Mouse (Mus musculus): Measurements from ENCODE around the gene Olfr374. TPM values are rescaled to one million over a fixed set of nuclear protein-coding genes. Genes with fewer than 3 reads are reported as not detected.
A peak's percentile ranks its signal among the peaks of the same experiment; 100 is the strongest.
"Not testable (repeated sequence)": the region's sequence is repeated elsewhere in the genome, so short reads cannot be mapped to it uniquely, and the experiment has no call there.

The Olfr374 gene
- polyA plus RNA-seq, 1 experiment from 2014 or later = not detected

GRCm38 (mm10) chr8:72121486-72121885, 14.6 kb downstream of the Olfr374 start:
- not testable (repeated sequence) for H3K36me3 ChIP-seq; H3K9me3 ChIP-seq; H3K4me2 ChIP-seq (replicated peaks); H3K27me3 ChIP-seq; ATAC-seq (ENCODE audit: low FRiP score, low read depth); H3K27ac ChIP-seq (replicated peaks); H3K9ac ChIP-seq (replicated peaks); H3K4me1 ChIP-seq; H3K4me3 ChIP-seq
- WGBS = 50% methylated on average over 3 of the region's 3 CpGs

- no peak overlapping the region for H3K4me3 ChIP-seq
- H3K9me3 ChIP-seq = no peaks in the 10 kb centered on the region
- no peak overlapping the region for H3K27ac ChIP-seq (replicated peaks)
- H3K4me1 ChIP-seq = peaks cover 3% of the 10 kb centered on the region; the same call in 1 of the 2 replicates
- WGBS = 9% methylated on average over 1 of the region's 1 CpGs
- no peaks in the 10 kb centered on the region for H3K36me3 ChIP-seq
- H3K27me3 ChIP-seq = no peaks in the 10 kb centered on the region
- no peak for ATAC-seq (ENCODE audit: low FRiP score, low read depth)
- H3K4me2 ChIP-seq (replicated peaks) = no peak overlapping the region
- H3K9ac ChIP-seq (replicated peaks) = no peak overlapping the region
These were observed 15.2 kb downstream of the Olfr374 start for GRCm38 (mm10) chr8:72121997-72122396.

- no peaks in the 10 kb centered on the region for H3K9me3 ChIP-seq
- no peaks in the 10 kb centered on the region for H3K27me3 ChIP-seq
- H3K27ac ChIP-seq (replicated peaks) = no peak overlapping the region
- H3K36me3 ChIP-seq = no peaks in the 10 kb centered on the region
- H3K4me3 ChIP-seq = no peak overlapping the region
- no peak overlapping the region for H3K4me2 ChIP-seq (replicated peaks)
- 76% methylated on average over 1 of the region's 1 CpGs for WGBS
- H3K4me1 ChIP-seq = no peaks in the 10 kb centered on the region
- no peak for ATAC-seq (ENCODE audit: low FRiP score, low read depth)
- H3K9ac ChIP-seq (replicated peaks) = no peak overlapping the region
These were observed 21.0 kb downstream of the Olfr374 start for GRCm38 (mm10) chr8:72127834-72128233.

GRCm38 (mm10) chr8:72131251-72131650, 24.4 kb downstream of the Olfr374 start:
- Histone ChIP-seq H3K36me3 (no peaks in the 10 kb centered on the region), H3K27ac (replicated peaks) (no peak overlapping the region), H3K9ac (replicated peaks) (no peak overlapping the region), H3K4me1 (peaks cover 3% of the 10 kb centered on the region; the same call in 1 of the 2 replicates), H3K9me3 (no peaks in the 10 kb centered on the region), H3K27me3 (no peaks in the 10 kb centered on the region), H3K4me2 (replicated peaks) (no peak overlapping the region), H3K4me3 (no peak overlapping the region)
- 80% methylated on average over 2 of the region's 2 CpGs for WGBS
- no peak for ATAC-seq (ENCODE audit: low FRiP score, low read depth)

GRCm38 (mm10) chr8:72131901-72132300, 25.1 kb downstream of the Olfr374 start:
- no peak for ATAC-seq (ENCODE audit: low FRiP score, low read depth)
- no peaks in the 10 kb centered on the region for H3K27me3 ChIP-seq
- WGBS = 83% methylated on average over 2 of the region's 2 CpGs

GRCm38 (mm10) chr8:72132417-72132816, 25.6 kb downstream of the Olfr374 start:
- H3K27me3 ChIP-seq = no peaks in the 10 kb centered on the region
- no peak overlapping the region for H3K4me2 ChIP-seq (replicated peaks)
- no peak overlapping the region for H3K27ac ChIP-seq (replicated peaks)
- 81% methylated on average over 1 of the region's 1 CpGs for WGBS
- no peak overlapping the region for H3K9ac ChIP-seq (replicated peaks)
- H3K4me3 ChIP-seq = no peak overlapping the region
- H3K9me3 ChIP-seq = no peaks in the 10 kb centered on the region
- no peaks in the 10 kb centered on the region for H3K36me3 ChIP-seq
- ATAC-seq (ENCODE audit: low FRiP score, low read depth) = no peak
- H3K4me1 ChIP-seq = peaks cover 13% of the 10 kb centered on the region

More at GRCm38 (mm10) chr8:72131901-72132300, 25.1 kb downstream of the Olfr374 start:
- H3K9me3 ChIP-seq = no peaks in the 10 kb centered on the region
- H3K4me1 ChIP-seq = peaks cover 9% of the 10 kb centered on the region; the same call in 1 of the 2 replicates
- no peaks in the 10 kb centered on the region for H3K36me3 ChIP-seq
- no peak overlapping the region for H3K27ac ChIP-seq (replicated peaks)
- no peak overlapping the region for H3K4me2 ChIP-seq (replicated peaks)
- no peak overlapping the region for H3K9ac ChIP-seq (replicated peaks)
- H3K4me3 ChIP-seq = no peak overlapping the region

GRCm38 (mm10) chr8:72132891-72133290, 26.1 kb downstream of the Olfr374 start:
- H3K4me3 ChIP-seq = no peak overlapping the region
- no peak overlapping the region for H3K9ac ChIP-seq (replicated peaks)
- H3K27ac ChIP-seq (replicated peaks) = no peak overlapping the region
- H3K27me3 ChIP-seq = no peaks in the 10 kb centered on the region
- 93% methylated on average over 1 of the region's 1 CpGs for WGBS
- ATAC-seq (ENCODE audit: low FRiP score, low read depth) = no peak
- peaks cover under 1% of the 10 kb centered on the region; the same call in 1 of the 2 replicates for H3K36me3 ChIP-seq
- peaks cover 16% of the 10 kb centered on the region for H3K4me1 ChIP-seq
- no peaks in the 10 kb centered on the region for H3K9me3 ChIP-seq
- no peak overlapping the region for H3K4me2 ChIP-seq (replicated peaks)

- 75% methylated on average over 1 of the region's 1 CpGs for WGBS
- Histone ChIP-seq H3K36me3 (peaks cover 6% of the 10 kb centered on the region), H3K9ac (replicated peaks) (no peak overlapping the region), H3K4me1 (peaks cover 18% of the 10 kb centered on the region), H3K27me3 (no peaks in the 10 kb centered on the region), H3K4me2 (replicated peaks) (no peak overlapping the region), H3K4me3 (no peak overlapping the region), H3K9me3 (no peaks in the 10 kb centered on the region), H3K27ac (replicated peaks) (no peak overlapping the region)
- ATAC-seq (ENCODE audit: low FRiP score, low read depth) = no peak
These were observed 26.7 kb downstream of the Olfr374 start for GRCm38 (mm10) chr8:72133507-72133906.

- peaks cover 18% of the 10 kb centered on the region for H3K4me1 ChIP-seq
- peak within 1 kb of the TSS; percentile 89 for H3K9ac ChIP-seq (replicated peaks)
- H3K36me3 ChIP-seq = peaks cover 20% of the 10 kb centered on the region
- 1% methylated on average over 38 of the region's 49 CpGs for WGBS
- H3K9me3 ChIP-seq = no peaks in the 10 kb centered on the region
- peak within 1 kb of the TSS; percentile 78 for H3K4me3 ChIP-seq
- peak within 1 kb of the TSS; percentile 84 for H3K4me2 ChIP-seq (replicated peaks)
- ATAC-seq (ENCODE audit: low FRiP score, low read depth) = peak; percentile 86
- no peaks in the 10 kb centered on the region for H3K27me3 ChIP-seq
- peak within 1 kb of the TSS; percentile 92 for H3K27ac ChIP-seq (replicated peaks)
These were observed 28.1 kb downstream of the Olfr374 start, which contains the start of gene Tpm4 for GRCm38 (mm10) chr8:72134756-72135445. Tpm4 (plus strand) TSS chr8:72134975.

- H3K4me3 ChIP-seq = peak overlapping the region; percentile 78
- no peaks in the 10 kb centered on the region for H3K27me3 ChIP-seq
- H3K4me2 ChIP-seq (replicated peaks) = peak overlapping the region; percentile 84
- peaks cover 18% of the 10 kb centered on the region for H3K4me1 ChIP-seq
- H3K36me3 ChIP-seq = peaks cover 28% of the 10 kb centered on the region
- peak overlapping the region; percentile 89 for H3K9ac ChIP-seq (replicated peaks)
- ATAC-seq (ENCODE audit: low FRiP score, low read depth) = peak; percentile 74
- H3K9me3 ChIP-seq = no peaks in the 10 kb centered on the region
- WGBS = under 1% methylated on average over 51 of the region's 62 CpGs
- peak overlapping the region; percentile 92 for H3K27ac ChIP-seq (replicated peaks)
These were observed 28.8 kb downstream of the Olfr374 start for GRCm38 (mm10) chr8:72135446-72136301.

- H3K27me3 ChIP-seq = no peaks in the 10 kb centered on the region
- no peaks in the 10 kb centered on the region for H3K9me3 ChIP-seq
- peaks cover 18% of the 10 kb centered on the region for H3K4me1 ChIP-seq
- peak; percentile 16; the same call in 1 of the 2 replicates for ATAC-seq (ENCODE audit: low FRiP score, low read depth)
- H3K9ac ChIP-seq (replicated peaks) = peak overlapping the region; percentile 89
- H3K36me3 ChIP-seq = peaks cover 35% of the 10 kb centered on the region
- peak overlapping the region; percentile 84 for H3K4me2 ChIP-seq (replicated peaks)
- H3K27ac ChIP-seq (replicated peaks) = peak overlapping the region; percentile 92
- peak overlapping the region; percentile 78 for H3K4me3 ChIP-seq
- 1% methylated on average over 18 of the region's 18 CpGs for WGBS
These were observed 29.6 kb downstream of the Olfr374 start for GRCm38 (mm10) chr8:72136302-72136978.
